Mouse (Mus musculus) testis, adult 2 months (tissue): ENCODE measurements at regions not wholly inside any gene's neighbourhood (a gene's known extent, or its start where the extent isn't known, plus 50 kb on each side); places are given as distances from the start of the nearest gene placed in this dataset.

Experiments used
- CTCF ChIP-seq: fragments of 200-500 bp; IDR thresholded peaks from 2 replicates; pipeline ENCODE4 v1.5.1; 2012; ENCODE audit warnings: low read depth, mild to moderate bottlenecking, inconsistent platforms, low read length, moderate library complexity; ENCODE audit not compliant: control insufficient read depth, insufficient read depth, insufficient replicate concordance
- POLR2A ChIP-seq: fragments of 200-500 bp; IDR thresholded peaks from 2 replicates; pipeline ENCODE4 v1.6.1; 2012; ENCODE audit warnings: low read depth, mild to moderate bottlenecking, inconsistent platforms, low read length, moderate library complexity; ENCODE audit not compliant: control insufficient read depth

DNA sequence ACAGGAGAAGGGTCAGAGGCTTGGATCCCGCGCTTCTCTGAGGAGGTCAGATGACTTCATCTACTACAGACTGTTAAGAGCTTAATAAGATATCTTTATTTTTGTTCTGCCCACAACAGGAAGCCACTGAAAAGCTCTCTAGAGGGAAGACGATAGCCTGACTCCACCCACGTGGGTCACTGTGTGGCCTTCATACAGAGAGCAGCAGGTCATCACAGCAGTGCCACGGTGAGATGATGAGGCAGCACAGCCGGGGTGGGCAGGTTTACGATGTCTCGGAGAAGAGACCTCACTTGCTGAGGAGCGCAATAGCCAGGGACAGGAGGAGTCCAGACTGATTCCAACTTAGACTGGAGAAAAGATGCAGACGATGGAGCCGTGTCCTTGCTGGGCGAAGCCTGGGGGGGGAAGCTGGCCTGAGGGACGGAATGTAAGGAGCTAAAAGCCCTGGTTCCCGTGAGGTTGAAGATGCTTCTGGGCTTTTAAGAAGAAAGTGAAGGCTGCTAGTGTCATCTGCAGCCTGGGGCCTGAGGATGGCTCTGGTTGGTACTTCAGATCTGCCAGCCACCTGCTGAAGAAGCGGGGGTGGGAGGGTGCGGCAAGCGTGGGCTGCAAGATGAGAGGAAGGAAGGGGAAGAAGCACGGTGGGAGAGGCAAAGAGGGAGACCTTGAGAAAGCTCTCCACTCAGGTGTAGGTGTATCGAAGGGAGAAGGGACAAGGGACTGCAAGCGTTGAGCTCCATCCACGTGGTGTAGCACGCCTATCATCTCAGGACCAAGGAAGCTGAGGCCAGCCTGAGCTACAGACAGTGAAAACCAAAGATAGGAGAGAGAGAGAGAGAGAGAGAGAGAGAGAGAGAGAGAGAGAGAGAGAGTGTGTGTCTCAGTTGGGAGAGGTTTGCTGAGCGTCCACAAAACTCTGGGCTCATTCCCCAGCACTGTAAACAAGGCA, 221.9 kb upstream of the Amigo2 start:
- TF ChIP-seq POLR2A (no peak), CTCF (no peak)
